ENCODE assay signal across 9 mouse cellular contexts in the genomic region with DNA sequence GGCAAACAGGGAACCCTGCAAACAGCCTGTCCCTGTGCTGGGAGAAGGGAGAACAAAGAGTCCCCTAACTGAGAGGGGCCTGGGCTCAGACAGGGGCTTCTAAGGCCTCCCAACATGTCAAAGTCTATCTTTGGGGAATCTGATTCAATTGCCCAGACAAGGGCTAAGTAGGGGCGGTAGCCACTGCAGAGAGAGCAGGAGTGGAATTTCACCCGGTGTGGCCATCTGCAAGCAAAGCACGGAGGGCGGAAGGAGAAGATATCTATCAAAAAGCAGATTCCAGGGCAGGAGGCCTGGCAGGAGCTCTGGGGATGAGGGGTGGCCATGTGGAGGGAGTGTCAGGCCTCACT. TPM values are rescaled to one million over a fixed set of nuclear protein-coding genes. Genes with fewer than 3 reads are reported as not detected.
DNase-seq lines count a peak whose midpoint lies in the region; ATAC-seq lines count a peak whose summit lies in the region.
"Had no signal": no experiment of that assay in that cellular context is flagged by ENCODE, and none has a peak within 500 bp of the region (broad histone marks: within the 10 kb centered on the region; RNA-seq: fewer than 3 reads in every experiment).

No protein-coding gene starts in this region.

- no peak for DNase-seq in forebrain, embryonic 11.5 days (ENCODE audit: low spot score)
- DNase-seq in forebrain, embryonic 14.5 days (ENCODE audit: low spot score): no peak
- peak; percentile 65 for DNase-seq in embryonic facial prominence, embryonic 10.5 days (ENCODE audit: low spot score)
- DNase-seq in ovary, adult 18-20 months (ENCODE audit: low spot score): no peak
- no peak for DNase-seq in gastrocnemius, adult 8-10 months (ENCODE audit: low spot score in 2 of 2)
- no peak for DNase-seq in adipocyte (ENCODE audit: low spot score)

- H3K27me3 ChIP-seq in forebrain, embryonic 11.5 days (ENCODE audit: control insufficient read depth, insufficient read depth, low read length): no peaks in the 10 kb centered on the region
- H3K27me3 ChIP-seq in forebrain, embryonic 14.5 days (replicated peaks; ENCODE audit: control insufficient read depth, insufficient read depth, low read length): no peaks in the 10 kb centered on the region
- H3K27me3 ChIP-seq in embryonic facial prominence, embryonic 10.5 days (replicated peaks; ENCODE audit: low read depth, poor library complexity, severe bottlenecking): no peaks in the 10 kb centered on the region
- H3K27me3 ChIP-seq in intestine, embryonic 16.5 days (replicated peaks; ENCODE audit: control insufficient read depth, insufficient read depth, low read length): no peaks in the 10 kb centered on the region
- no peaks in the 10 kb centered on the region for H3K27me3 ChIP-seq in midbrain, embryonic 13.5 days
- H3K27me3 ChIP-seq: liver, embryonic 15.5 days had no signal

- peak overlapping the region; percentile 14; the same call in 1 of the 2 replicates for H3K27ac ChIP-seq in forebrain, embryonic 11.5 days (ENCODE audit: low read depth, low read length)
- no peak overlapping the region for H3K27ac ChIP-seq in forebrain, embryonic 14.5 days (ENCODE audit: low read depth, low read length)
- H3K27ac ChIP-seq in embryonic facial prominence, embryonic 10.5 days (replicated peaks): peak overlapping the region; percentile 90
- H3K27ac ChIP-seq in intestine, embryonic 16.5 days (ENCODE audit: low read length): peak overlapping the region; percentile 86
- peak overlapping the region; percentile 74 for H3K27ac ChIP-seq in midbrain, embryonic 13.5 days
- H3K27ac ChIP-seq: liver, embryonic 15.5 days had no signal

- H3K4me2 ChIP-seq in forebrain, embryonic 11.5 days (ENCODE audit: low read depth, low read length, severe bottlenecking): no peak overlapping the region
- no peak overlapping the region for H3K4me2 ChIP-seq in forebrain, embryonic 14.5 days (ENCODE audit: low read length)
- H3K4me2 ChIP-seq in intestine, embryonic 16.5 days (ENCODE audit: low read depth, low read length): no peak overlapping the region
- no peak overlapping the region for H3K4me2 ChIP-seq in midbrain, embryonic 13.5 days (replicated peaks)
- H3K4me2 ChIP-seq: liver, embryonic 15.5 days had no signal

- H3K36me3 ChIP-seq in forebrain, embryonic 11.5 days (ENCODE audit: control insufficient read depth, insufficient read depth, low read length): no peaks in the 10 kb centered on the region; the same call in 1 of the 2 replicates
- no peaks in the 10 kb centered on the region for H3K36me3 ChIP-seq in forebrain, embryonic 14.5 days (ENCODE audit: control insufficient read depth, insufficient read depth, low read length)
- H3K36me3 ChIP-seq in embryonic facial prominence, embryonic 10.5 days (replicated peaks): no peaks in the 10 kb centered on the region
- H3K36me3 ChIP-seq in intestine, embryonic 16.5 days (ENCODE audit: control insufficient read depth, insufficient read depth, low read length): no peaks in the 10 kb centered on the region
- no peaks in the 10 kb centered on the region for H3K36me3 ChIP-seq in midbrain, embryonic 13.5 days
- H3K36me3 ChIP-seq: liver, embryonic 15.5 days had no signal

- 0 out of 2 replicates have a peak, but pooled peaks cover 3% of the 10 kb centered on the region for H3K4me1 ChIP-seq in forebrain, embryonic 11.5 days (replicated peaks; ENCODE audit: control insufficient read depth, insufficient read depth, low read length)
- H3K4me1 ChIP-seq in forebrain, embryonic 14.5 days (ENCODE audit: control insufficient read depth, insufficient read depth, low read length): no peaks in the 10 kb centered on the region
- peaks cover 15% of the 10 kb centered on the region for H3K4me1 ChIP-seq in embryonic facial prominence, embryonic 10.5 days
- peaks cover 12% of the 10 kb centered on the region for H3K4me1 ChIP-seq in intestine, embryonic 16.5 days (ENCODE audit: control insufficient read depth, insufficient read depth, low read length)
- peaks cover 6% of the 10 kb centered on the region for H3K4me1 ChIP-seq in midbrain, embryonic 13.5 days (replicated peaks)

- H3K4me3 ChIP-seq in forebrain, embryonic 11.5 days (ENCODE audit: low read depth, low read length): no peak overlapping the region
- no peak overlapping the region for H3K4me3 ChIP-seq in forebrain, embryonic 14.5 days (ENCODE audit: low read depth, low read length)
- no peak overlapping the region for H3K4me3 ChIP-seq in embryonic facial prominence, embryonic 10.5 days
- H3K4me3 ChIP-seq in intestine, embryonic 16.5 days (ENCODE audit: low read length): no peak overlapping the region
- no peak overlapping the region for H3K4me3 ChIP-seq in midbrain, embryonic 13.5 days (replicated peaks)
- H3K4me3 ChIP-seq: liver, embryonic 15.5 days had no signal

- 72% methylated on average over 4 of the region's 4 CpGs for WGBS in forebrain, embryonic 11.5 days
- 67% methylated on average over 4 of the region's 4 CpGs for WGBS in forebrain, embryonic 14.5 days
- 33% methylated on average over 4 of the region's 4 CpGs for WGBS in embryonic facial prominence, embryonic 10.5 days
- 36% methylated on average over 4 of the region's 4 CpGs for WGBS in intestine, embryonic 16.5 days
- 46% methylated on average over 4 of the region's 4 CpGs for WGBS in midbrain, embryonic 13.5 days

- 0 out of 2 replicates have a peak overlapping the region, but pooled peaks have one; percentile 20 for H3K9ac ChIP-seq in forebrain, embryonic 11.5 days (ENCODE audit: low read length)
- H3K9ac ChIP-seq in forebrain, embryonic 14.5 days (ENCODE audit: low read length): no peak overlapping the region
- peak overlapping the region; percentile 6; the same call in 1 of the 2 replicates for H3K9ac ChIP-seq in intestine, embryonic 16.5 days (ENCODE audit: low read depth, low read length)
- no peak overlapping the region for H3K9ac ChIP-seq in midbrain, embryonic 13.5 days (replicated peaks)
- H3K9ac ChIP-seq: liver, embryonic 15.5 days had no signal

- H3K9me3 ChIP-seq in forebrain, embryonic 11.5 days (ENCODE audit: control insufficient read depth, low read length): no peaks in the 10 kb centered on the region; the same call in 1 of the 2 replicates
- no peaks in the 10 kb centered on the region for H3K9me3 ChIP-seq in forebrain, embryonic 14.5 days (replicated peaks; ENCODE audit: control insufficient read depth, low read length)
- H3K9me3 ChIP-seq in embryonic facial prominence, embryonic 10.5 days: no peaks in the 10 kb centered on the region; the same call in 1 of the 2 replicates
- H3K9me3 ChIP-seq in intestine, embryonic 16.5 days (ENCODE audit: control insufficient read depth, low read length): no peaks in the 10 kb centered on the region
- H3K9me3 ChIP-seq in midbrain, embryonic 13.5 days: peaks cover 5% of the 10 kb centered on the region; the same call in 1 of the 2 replicates
- H3K9me3 ChIP-seq: liver, embryonic 15.5 days had no signal

- no peak for ATAC-seq in forebrain, embryonic 11.5 days (replicated peaks; ENCODE audit: low FRiP score)
- no peak for ATAC-seq in forebrain, embryonic 14.5 days
- peak; percentile 25 for ATAC-seq in intestine, embryonic 16.5 days
- no peak for ATAC-seq in midbrain, embryonic 13.5 days

RNA-seq across cellular contexts. Expression of a gene that starts 38.7 kb away (rescaled TPM):
- not detected in 2 replicates for polyA plus RNA-seq in forebrain, embryonic 11.5 days (2014; fragmentation: Nextera tagmentation; extraction: Ambion mirVana)
- polyA plus RNA-seq in forebrain, embryonic 14.5 days (2014; fragmentation: Nextera tagmentation; extraction: Ambion mirVana): not detected in 2 replicates
- not detected in 2 replicates for polyA plus RNA-seq in embryonic facial prominence, embryonic 10.5 days (2016; fragmentation: Nextera tagmentation; extraction: Ambion mirVana)
- not detected in 2 replicates for polyA plus RNA-seq in intestine, embryonic 16.5 days (2015; fragmentation: Nextera tagmentation; extraction: Ambion mirVana)
- polyA plus RNA-seq in midbrain, embryonic 13.5 days (2015; fragmentation: Nextera tagmentation; extraction: Ambion mirVana): not detected in 2 replicates
- total RNA-seq in gastrocnemius, adult 8-10 months (2022): not detected
- polyA plus RNA-seq: liver, embryonic 15.5 days had no signal

RNA-seq across cellular contexts. Expression of a gene that starts 38.8 kb away (rescaled TPM):
- polyA plus RNA-seq in forebrain, embryonic 11.5 days (2014; fragmentation: Nextera tagmentation; extraction: Ambion mirVana): 0.72 TPM in 1 of 2 replicates, not detected in the other
- not detected in 2 replicates for polyA plus RNA-seq in forebrain, embryonic 14.5 days (2014; fragmentation: Nextera tagmentation; extraction: Ambion mirVana)
- 0.24 TPM in 1 of 2 replicates, not detected in the other for polyA plus RNA-seq in embryonic facial prominence, embryonic 10.5 days (2016; fragmentation: Nextera tagmentation; extraction: Ambion mirVana)
- 0.46 and 0.88 TPM in 2 replicates for polyA plus RNA-seq in intestine, embryonic 16.5 days (2015; fragmentation: Nextera tagmentation; extraction: Ambion mirVana)
- polyA plus RNA-seq in midbrain, embryonic 13.5 days (2015; fragmentation: Nextera tagmentation; extraction: Ambion mirVana): 0.22 TPM in 1 of 2 replicates, not detected in the other
- total RNA-seq in gastrocnemius, adult 8-10 months (2022): not detected
- polyA plus RNA-seq: liver, embryonic 15.5 days had no signal

Comparison
In these comparisons a context has a peak if more than half of its experiments do, and no peak if none do; other contexts are left out.
1. H3K9ac ChIP-seq: peak in forebrain, embryonic 11.5 days (single experiment) and intestine, embryonic 16.5 days (single experiment); none in forebrain, embryonic 14.5 days (single experiment) and midbrain, embryonic 13.5 days (single experiment).